Mouse (Mus musculus) c-Kit-positive CD71-positive TER-119-negative erythroid progenitor cells, embryonic 14.5 days (primary cell): Measurements from ENCODE around the gene Glt1d1.

Experiments
- DNase-seq: peaks from one replicate; pipeline ENCODE4 v3.0.0-alpha.2; 2013; ENCODE audit warnings: low read depth

Gene Glt1d1

GRCm38 (mm10) chr5:127631671-127632070, 391 bp upstream of the Glt1d1 start:
- DNase-seq = no peak

- no peak for DNase-seq
These were observed 1.1 kb downstream of the Glt1d1 start for GRCm38 (mm10) chr5:127633188-127633587.

DNA sequence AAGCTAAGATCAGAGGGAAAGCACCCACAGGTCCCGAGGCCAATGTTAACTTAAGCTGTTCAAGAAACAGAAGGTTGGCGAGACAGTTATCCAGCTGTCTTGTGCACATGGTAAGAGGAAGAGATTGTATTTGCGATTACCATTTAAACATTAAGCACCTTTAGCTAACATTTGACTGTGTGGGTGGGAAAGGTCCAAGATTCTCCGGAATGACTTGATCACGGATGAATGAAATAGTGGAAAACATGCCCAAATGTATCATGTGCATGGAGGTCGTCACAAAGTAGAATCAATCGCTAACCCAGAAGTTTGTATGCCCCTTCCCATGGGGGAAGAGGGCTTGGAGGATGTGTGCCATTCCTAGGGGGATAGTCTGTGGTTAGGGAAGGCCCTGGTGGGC, 1.6 kb downstream of the Glt1d1 start:
- no peak for DNase-seq

- DNase-seq = no peak
These were observed 5.6 kb downstream of the Glt1d1 start for GRCm38 (mm10) chr5:127637622-127638021.

DNA sequence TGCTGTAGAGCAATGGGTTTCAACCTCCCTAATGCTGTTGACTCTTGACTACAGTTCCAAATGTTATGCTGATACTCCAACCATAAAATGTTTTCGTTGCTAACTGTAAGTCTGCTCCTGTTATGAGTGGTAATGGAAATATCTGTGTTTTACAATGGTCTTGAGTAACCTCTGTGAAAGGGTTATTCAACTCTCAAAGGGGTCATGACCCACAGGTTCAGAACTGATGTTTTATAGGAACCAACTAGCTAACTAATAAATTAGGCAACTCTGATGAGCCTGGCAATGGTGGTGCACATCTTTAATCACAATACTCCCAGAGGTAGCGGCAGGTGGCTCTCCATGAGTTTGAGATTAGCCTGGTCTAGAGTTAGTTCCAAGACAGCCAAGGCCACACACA, 6.1 kb downstream of the Glt1d1 start:
- no peak for DNase-seq

DNA sequence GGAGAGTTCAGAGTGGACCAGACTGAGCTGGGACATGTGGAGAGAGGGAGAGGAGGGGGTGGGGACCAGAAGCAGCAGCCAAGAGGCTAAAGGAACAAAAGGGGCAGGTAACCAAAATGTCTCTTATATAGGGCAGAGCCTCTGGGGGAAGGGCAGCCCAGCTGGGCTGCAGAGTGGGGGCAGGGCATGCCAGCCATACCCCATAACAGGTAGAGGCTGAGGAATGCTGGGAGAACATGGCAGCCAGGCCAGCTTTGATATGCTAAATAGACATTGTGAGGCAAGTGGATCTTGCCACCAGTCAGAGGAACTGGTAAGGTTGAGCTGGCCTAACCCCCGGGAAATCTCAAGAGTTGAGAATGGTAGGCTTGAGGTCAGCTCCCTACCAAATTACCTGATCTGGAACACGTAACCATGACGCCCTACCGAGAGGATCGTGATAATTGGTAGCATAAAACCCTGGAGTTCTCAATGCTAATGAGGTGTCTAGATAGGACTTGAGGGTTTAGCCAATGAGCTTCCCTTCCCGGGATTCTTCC, 7.1 kb downstream of the Glt1d1 start:
- DNase-seq = no peak

DNA sequence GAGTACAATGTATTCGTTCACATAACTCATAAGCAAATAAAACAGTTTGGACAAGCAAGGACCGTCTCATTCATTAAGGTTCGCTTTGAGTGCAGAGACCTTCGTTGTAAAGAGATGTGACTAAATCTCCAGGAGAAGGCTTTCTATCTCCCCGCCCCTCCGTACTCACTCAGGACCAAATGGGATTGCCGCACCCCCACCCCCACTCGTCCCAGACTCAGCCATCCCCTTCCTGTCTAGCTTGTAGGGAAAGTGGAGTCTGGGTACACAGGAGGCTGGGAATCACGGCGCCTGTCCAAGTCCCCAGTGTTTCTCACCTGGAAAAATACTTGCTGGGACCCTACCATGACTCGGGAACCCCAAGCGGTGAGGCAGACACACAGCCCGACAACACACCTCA, 7.6 kb downstream of the Glt1d1 start:
- DNase-seq = no peak

GRCm38 (mm10) chr5:127640359-127640758, 8.3 kb downstream of the Glt1d1 start:
- no peak for DNase-seq

GRCm38 (mm10) chr5:127641185-127641958, 9.3 kb downstream of the Glt1d1 start:
- DNase-seq = no peak

DNA sequence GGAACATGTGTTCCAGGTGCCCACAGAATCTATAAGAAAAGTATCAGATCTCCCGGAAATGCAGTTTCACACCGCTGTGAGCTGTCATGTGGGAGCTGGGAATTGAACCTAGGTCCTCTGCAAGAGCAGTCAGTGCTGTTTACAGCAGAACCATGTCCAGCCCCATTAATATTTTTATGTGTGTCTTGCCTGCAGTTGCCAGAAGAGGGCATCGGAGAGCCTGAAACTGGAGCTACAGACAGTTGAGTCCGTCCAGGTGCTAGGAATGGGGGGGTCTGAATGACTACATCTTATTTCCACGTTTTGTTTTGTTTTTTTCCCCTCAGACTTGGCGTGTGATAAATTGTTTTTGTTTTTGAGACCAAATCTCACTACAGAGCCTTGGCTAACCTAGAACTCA, 16.0 kb downstream of the Glt1d1 start:
- peak; percentile 7 for DNase-seq

- DNase-seq = peak; percentile 6
These were observed 17.0 kb downstream of the Glt1d1 start for GRCm38 (mm10) chr5:127649077-127649476.

- DNase-seq = no peak
These were observed 26.2 kb downstream of the Glt1d1 start for GRCm38 (mm10) chr5:127658257-127658656.

GRCm38 (mm10) chr5:127659312-127659711, 27.2 kb downstream of the Glt1d1 start:
- DNase-seq = no peak

- DNase-seq = no peak
These were observed 28.2 kb downstream of the Glt1d1 start for GRCm38 (mm10) chr5:127660267-127660666.

DNA sequence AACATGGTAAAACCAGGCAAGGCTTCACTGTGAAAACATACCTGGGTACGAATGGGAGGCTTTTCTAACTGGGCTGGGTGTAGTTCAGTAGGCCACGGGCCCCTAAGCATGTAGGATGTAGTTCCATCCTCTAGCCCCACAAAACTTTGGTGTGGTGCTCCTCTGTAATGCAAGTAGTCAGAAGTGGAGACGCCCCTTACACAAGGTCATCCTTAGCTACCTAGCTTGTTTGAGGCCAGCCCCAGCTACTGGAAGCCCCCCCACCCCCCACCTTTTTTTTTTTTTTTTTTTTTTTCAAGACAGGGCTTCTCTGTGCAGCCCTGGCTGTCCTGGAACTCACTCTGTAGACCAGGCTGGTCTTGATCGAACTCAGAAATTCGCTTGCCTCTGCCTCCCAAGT, 28.9 kb downstream of the Glt1d1 start:
- no peak for DNase-seq

- no peak for DNase-seq
These were observed 41.9 kb downstream of the Glt1d1 start for GRCm38 (mm10) chr5:127673913-127674312.

DNA sequence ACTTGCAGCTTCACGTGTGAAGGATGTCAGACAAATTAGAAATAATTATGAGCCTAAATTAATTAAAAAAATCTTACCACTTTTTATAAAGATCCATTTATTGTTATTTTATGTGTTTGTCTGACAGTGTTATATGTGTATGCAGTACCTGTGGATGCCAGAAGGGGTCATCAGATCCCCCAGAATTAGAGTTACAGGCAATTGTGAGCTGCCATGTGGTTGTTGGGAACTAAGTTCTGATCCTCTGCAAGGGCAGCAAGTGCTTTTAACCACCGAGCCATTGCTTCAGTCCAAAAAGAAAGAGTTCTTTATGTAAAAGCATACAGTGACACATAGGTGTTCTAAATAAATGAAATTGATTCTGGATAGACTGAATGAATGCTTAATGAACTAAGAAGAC, 45.5 kb downstream of the Glt1d1 start:
- no peak for DNase-seq

- no peak for DNase-seq
These were observed 46.4 kb downstream of the Glt1d1 start for GRCm38 (mm10) chr5:127678501-127678900.

DNA sequence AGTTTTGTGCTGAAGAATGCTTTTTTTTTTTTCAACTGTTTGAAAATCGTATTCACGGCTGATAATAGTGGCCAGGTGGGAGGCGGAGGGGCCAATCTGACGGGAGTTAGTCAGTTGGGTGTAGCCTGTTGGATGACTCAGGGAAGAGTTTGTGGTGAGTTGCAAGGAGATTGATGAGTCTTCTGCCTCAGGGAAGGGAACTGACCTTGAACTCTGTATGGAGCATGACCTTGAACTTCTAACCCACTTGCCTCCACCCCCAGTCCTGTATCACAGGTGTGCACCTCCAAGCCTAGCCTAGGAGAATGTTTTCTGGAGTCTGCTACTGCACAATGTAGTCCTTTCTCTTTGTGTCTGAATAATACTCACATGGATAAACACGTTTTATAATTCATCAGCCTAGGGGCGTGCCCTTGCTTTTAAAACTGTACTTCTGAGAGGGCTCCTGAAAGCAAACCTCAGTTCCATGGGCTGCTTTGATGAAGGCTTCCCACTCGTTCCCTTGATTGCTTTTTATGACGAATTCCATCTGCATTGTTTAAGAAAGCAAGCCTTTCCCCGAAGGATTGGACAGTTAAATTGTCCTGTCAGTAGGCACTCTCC, 56.6 kb downstream of the Glt1d1 start:
- no peak for DNase-seq

- DNase-seq = no peak
These were observed 59.0 kb downstream of the Glt1d1 start for GRCm38 (mm10) chr5:127691085-127691484.

- no peak for DNase-seq
These were observed 59.5 kb downstream of the Glt1d1 start for GRCm38 (mm10) chr5:127691581-127691980.

DNA sequence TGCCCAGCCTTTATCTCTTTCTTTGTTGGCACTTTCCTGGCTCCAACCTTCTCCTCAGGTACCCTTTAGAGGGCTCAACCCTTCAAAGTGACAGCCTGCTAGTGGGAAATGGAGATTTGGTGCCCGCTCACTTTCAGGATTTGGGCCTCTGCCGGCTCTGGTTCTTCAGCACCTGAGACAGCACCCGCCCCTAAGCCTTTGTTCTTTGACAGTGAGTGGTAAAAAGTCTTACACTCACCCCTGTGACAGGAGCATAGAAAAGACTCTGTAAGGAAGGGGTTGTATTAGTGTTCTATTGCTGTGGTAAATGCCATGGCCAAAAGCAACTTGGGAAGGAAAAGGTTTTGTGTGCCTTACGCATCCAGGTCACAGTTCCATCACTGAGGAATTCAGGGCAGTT, 63.8 kb downstream of the Glt1d1 start:
- no peak for DNase-seq

GRCm38 (mm10) chr5:127696602-127697001, 64.5 kb downstream of the Glt1d1 start:
- DNase-seq = no peak

DNA sequence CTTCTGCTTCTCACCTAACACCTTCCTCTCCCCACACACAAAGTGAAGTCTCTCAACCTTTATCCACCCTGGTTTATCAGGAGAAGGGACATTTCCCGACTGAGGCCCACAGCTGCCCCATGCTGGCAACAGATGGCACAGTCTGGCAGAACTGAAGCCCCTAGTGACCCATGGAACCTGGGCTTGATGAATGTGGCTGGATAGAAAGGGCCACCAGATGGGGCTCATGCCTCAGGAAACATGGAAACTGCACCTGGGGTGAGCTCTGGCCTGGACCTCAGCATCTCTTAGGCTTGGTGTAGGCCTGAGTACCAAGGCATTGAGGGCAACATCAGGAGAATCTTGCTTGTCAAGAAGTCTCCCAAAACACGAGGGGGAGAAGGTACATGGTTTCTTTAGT, 66.5 kb downstream of the Glt1d1 start:
- DNase-seq = no peak
